Mouse (Mus musculus) kidney, postnatal 0 days (tissue): Measurements from ENCODE around the gene Stra6. TPM values are rescaled to one million over a fixed set of nuclear protein-coding genes. Genes with fewer than 3 reads are reported as not detected.

ENCODE experiments used
- ATAC-seq: fragments of 200-750 bp; cut with Nextera tagmentation; replicated peaks from 2 replicates; pipeline ENCODE4 v1.8.0; 2017; ENCODE audit warnings: low read depth, moderate number of reproducible peaks, moderate TSS enrichment, moderate library complexity; ENCODE audit not compliant: low FRiP score
- DNase-seq: peaks from one replicate; pipeline ENCODE4 v3.0.0-alpha.2; 2016; ENCODE audit warnings: low spot score
- H3K27ac ChIP-seq: fragments of 300-500 bp; sonication (generic); 2 replicates; pipeline ENCODE4 v1.5.1; 2014; ENCODE audit warnings: mild to moderate bottlenecking
- H3K27me3 ChIP-seq: fragments of 300-500 bp; sonication (generic); 2 replicates; pipeline ENCODE4 v1.6.1; 2014; ENCODE audit warnings: low read length, mixed read lengths; ENCODE audit not compliant: insufficient read depth
- H3K36me3 ChIP-seq: fragments of 300-500 bp; sonication (generic); 2 replicates; pipeline ENCODE4 v1.6.1; 2014; ENCODE audit warnings: low read length, mixed read lengths; ENCODE audit not compliant: insufficient read depth
- H3K4me1 ChIP-seq: fragments of 300-500 bp; sonication (generic); replicated peaks from 2 replicates; pipeline ENCODE4 v1.6.1; 2014; ENCODE audit warnings: antibody characterized with exemption, low read length, mixed read lengths; ENCODE audit not compliant: insufficient read depth
- H3K4me2 ChIP-seq: fragments of 300-500 bp; sonication (generic); 2 replicates; pipeline ENCODE4 v1.6.1; 2014; ENCODE audit warnings: mild to moderate bottlenecking, low read length, moderate library complexity, mixed read lengths
- H3K4me3 ChIP-seq: fragments of 300-500 bp; sonication (generic); replicated peaks from 2 replicates; pipeline ENCODE4 v1.5.1; 2014; ENCODE audit warnings: low read depth, low read length
- H3K9ac ChIP-seq: fragments of 300-500 bp; sonication (generic); 2 replicates; pipeline ENCODE4 v1.6.1; 2014; ENCODE audit warnings: low read depth, low read length
- H3K9me3 ChIP-seq: fragments of 300-500 bp; sonication (generic); replicated peaks from 2 replicates; pipeline ENCODE4 v1.6.1; 2016; ENCODE audit warnings: low read length, inconsistent platforms, mixed read lengths
- CTCF ChIP-seq: IDR thresholded peaks from 2 replicates; pipeline ENCODE4 v1.5.1; 2016; ENCODE audit warnings: antibody characterized with exemption, low read depth, mild to moderate bottlenecking, moderate library complexity
- WGBS: fragments of 180-500 bp; shearing (Covaris S2); extraction: QIAGEN DNeasy Blood & Tissue Kit; methylation state at CpG from one replicate; pipeline ENCODE4 v1.1.7; 2014; 5-methylcytosine and 5-hydroxymethylcytosine counted together
- polyA plus RNA-seq: library from polyadenylated mRNA; unstranded; fragments of >200 nt; fragmentation: Nextera tagmentation; extraction: Ambion mirVana; gene quantifications from 2 replicates; pipeline ENCODE4 v1.2.1, GENCODE M21; 2015

Gene Stra6
- polyA plus RNA-seq, 1 experiment from 2014 or later = 12.2 TPM

DNA sequence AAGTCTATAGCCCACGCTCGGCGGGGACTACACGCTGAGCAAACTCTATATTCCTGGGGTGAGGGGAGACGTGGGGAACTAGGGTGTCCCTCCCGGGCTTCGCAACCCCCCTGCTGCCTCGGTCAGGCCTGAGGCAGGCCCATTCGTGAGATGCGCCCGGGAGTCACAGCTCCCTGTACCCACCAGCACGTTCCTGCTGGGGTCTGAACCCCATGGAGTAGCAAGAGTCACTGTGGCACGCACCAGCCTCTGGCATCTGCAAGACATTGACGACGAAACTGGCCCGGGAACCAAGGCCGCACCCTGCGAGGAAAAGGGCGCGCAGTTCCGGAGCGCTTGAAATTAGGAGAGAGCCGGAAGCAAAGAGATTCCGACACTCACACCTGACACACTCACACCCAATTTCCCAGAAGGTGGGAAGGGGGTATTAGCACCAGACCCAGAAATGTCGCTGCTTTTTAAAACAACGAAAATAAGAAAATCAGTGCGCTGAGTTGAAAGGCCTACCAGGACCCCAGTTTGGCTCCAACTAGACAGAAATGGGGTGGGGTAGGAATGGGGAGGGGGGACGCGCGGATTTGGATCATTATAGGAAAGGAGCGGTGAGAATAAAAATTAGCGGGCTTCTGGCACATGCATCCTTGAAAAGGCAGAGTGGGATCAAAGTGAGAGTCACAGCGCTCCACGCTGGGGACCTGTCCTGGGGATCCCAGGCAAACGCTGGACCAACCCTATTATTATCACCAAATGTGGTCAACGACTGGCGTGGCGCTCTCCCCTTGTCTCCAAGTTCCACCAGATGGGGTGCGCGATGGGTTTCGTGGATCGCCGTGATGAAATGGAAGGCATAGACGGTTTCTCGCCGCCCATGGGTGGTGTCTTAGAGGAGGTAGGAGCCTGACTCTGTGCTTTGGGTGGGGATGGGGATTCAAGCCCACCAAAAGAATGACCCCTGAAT is 133.3 kb downstream of the Stra6 start:
- Histone ChIP-seq H3K27me3 (peaks cover 72% of the 10 kb centered on the region), H3K4me1 (peaks cover 16% of the 10 kb centered on the region), H3K4me3 (peak overlapping the region; percentile 23; the same call in 1 of the 2 replicates), H3K9ac (no peak overlapping the region), H3K4me2 (0 out of 2 replicates have a peak overlapping the region, but pooled peaks have one; percentile 49), H3K27ac (no peak overlapping the region), H3K9me3 (no peaks in the 10 kb centered on the region), H3K36me3 (no peaks in the 10 kb centered on the region)
- DNase-seq (no peak), ATAC-seq (no peak)
- WGBS = 14% methylated on average over 46 of the region's 46 CpGs
- no peak for TF ChIP-seq CTCF

DNA sequence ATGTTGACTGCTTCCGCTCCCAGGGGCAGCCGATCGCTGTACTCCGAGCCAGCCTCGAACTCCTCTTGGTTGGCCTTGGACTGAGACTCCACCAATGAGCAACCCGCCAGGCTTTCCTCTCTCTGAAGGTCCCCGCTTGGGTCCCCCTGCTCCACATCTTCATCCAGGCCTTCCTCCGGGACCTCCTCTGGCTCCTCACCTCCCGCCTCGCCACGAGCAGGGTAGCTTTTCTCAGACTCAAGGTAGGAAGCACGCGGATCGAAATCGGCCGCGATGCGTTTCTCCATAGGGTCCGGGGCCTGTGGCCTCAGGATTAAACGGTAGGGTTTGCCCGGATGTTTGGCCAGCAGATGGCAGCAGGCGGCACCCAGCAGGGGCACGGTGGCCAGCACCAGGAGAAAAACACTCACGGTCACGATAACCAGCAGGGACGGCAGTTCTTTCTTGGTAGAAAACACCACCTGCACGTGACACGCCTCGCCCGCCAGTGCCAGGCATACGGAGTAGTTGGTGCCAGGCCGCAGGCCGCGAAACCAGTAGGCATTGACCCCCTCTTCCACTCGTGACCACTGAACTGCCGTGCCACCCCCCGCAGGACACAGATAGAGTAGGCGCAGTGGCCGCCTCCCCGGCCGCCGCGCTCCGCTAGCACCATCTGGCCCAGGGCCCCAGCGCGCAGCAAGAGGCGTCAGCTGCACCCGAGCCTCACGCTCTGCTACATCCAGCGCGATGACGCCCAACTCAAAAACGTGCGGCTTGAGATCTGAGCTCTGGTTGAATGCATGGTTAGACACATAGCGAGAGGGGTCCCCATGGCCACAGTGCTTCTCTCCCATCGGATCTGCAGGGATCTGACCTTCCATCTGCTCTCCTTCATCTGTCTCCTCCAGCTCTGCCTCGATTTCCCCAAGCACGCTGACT is 134.5 kb downstream of the Stra6 start:
- Histone ChIP-seq H3K4me1 (peaks cover 16% of the 10 kb centered on the region), H3K9me3 (no peaks in the 10 kb centered on the region), H3K36me3 (no peaks in the 10 kb centered on the region), H3K27me3 (peaks cover 83% of the 10 kb centered on the region), H3K27ac (no peak overlapping the region), H3K4me3 (peak overlapping the region; percentile 23), H3K4me2 (peak overlapping the region; percentile 49), H3K9ac (no peak overlapping the region)
- 4% methylated on average over 58 of the region's 58 CpGs for WGBS
- TF ChIP-seq CTCF = peak; percentile 76
- DNase-seq (peak; percentile 61), ATAC-seq (peak; percentile 43)

DNA sequence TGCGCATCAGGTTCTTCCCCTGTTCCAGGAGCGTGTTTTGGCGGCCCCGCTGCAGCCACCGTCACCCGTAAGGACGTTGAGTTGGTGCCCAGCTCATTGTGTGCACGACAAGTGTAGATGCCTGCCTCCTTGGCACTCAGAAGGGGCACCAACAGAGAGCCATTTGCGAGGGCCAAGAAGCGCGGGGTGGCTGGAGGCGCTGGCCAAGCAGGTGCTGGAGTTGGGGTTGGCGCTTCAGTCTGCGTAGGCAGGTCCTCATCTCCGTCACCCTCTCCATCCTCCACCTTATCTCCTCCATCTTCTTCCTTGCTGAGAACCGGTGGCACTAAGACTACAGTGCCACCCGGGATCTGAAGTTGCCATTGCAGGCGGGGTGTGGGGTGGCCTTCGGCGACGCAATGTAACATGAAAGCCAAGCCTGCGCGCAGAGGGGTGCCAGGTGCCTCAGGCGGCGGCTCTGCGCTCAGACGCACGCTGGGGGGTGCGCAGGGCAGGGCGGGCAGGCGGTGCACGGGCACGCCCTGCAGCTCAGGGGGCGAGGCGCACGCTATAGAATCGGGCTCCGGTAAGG is 135.3 kb downstream of the Stra6 start:
- Histone ChIP-seq H3K36me3 (no peaks in the 10 kb centered on the region), H3K4me3 (no peak overlapping the region; the same call in 1 of the 2 replicates), H3K4me1 (peaks cover 16% of the 10 kb centered on the region), H3K27me3 (peaks cover 86% of the 10 kb centered on the region), H3K9ac (no peak overlapping the region), H3K9me3 (no peaks in the 10 kb centered on the region), H3K4me2 (peak overlapping the region; percentile 8), H3K27ac (no peak overlapping the region)
- DNase-seq (no peak), ATAC-seq (no peak)
- 0 out of 2 replicates have a peak, but pooled peaks have one; percentile 2 for TF ChIP-seq CTCF
- 4% methylated on average over 38 of the region's 38 CpGs for WGBS

DNA sequence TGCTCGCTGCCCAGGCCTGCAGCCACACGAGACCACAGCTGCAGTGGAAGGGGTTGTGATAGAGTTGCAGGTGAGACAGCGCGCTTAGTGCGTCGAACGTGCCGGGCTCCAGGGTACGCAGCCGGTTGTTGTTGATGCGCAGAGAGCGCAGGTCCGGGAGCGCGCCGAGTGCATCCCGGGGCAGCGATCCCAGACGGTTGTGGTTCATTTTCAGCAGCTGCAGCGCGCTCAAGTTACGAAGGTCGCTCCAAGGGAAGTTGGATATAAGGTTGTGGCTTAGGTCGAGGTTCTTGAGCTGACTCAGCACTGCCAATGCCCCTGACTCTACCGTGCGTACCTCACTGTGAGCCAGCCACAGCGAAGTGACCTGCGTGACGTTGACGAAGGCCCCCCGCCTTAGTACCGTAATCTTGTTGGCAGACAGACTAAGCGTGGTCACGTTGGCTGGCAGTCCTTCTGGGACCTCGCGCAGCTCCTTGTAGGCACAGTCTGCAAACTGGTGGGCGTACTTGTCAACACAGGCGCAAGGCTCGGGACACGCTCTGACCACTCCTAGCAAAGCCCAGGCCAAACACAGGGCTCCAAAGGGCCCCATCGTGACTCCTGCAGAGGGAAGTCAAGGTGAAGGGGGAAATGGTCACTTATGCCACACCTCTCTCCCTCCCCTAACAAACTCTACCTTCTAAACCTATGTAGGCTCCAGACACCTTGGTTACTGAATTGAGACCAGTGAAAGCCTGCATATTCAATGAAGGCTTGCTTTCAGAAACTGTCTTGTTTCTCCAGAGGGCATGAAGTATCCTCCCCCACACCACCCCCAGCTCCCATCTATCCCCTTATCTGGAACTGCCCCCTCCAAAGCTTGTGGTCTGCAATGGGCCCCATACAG is 136.0 kb downstream of the Stra6 start:
- Histone ChIP-seq H3K9ac (no peak overlapping the region), H3K4me1 (peaks cover 16% of the 10 kb centered on the region), H3K27me3 (peaks cover 86% of the 10 kb centered on the region), H3K4me2 (peak overlapping the region; percentile 8), H3K4me3 (no peak overlapping the region), H3K36me3 (no peaks in the 10 kb centered on the region), H3K27ac (no peak overlapping the region), H3K9me3 (no peaks in the 10 kb centered on the region)
- no peak for TF ChIP-seq CTCF
- DNase-seq = peak; percentile 48
- 4% methylated on average over 41 of the region's 41 CpGs for WGBS
- no peak for ATAC-seq

DNA sequence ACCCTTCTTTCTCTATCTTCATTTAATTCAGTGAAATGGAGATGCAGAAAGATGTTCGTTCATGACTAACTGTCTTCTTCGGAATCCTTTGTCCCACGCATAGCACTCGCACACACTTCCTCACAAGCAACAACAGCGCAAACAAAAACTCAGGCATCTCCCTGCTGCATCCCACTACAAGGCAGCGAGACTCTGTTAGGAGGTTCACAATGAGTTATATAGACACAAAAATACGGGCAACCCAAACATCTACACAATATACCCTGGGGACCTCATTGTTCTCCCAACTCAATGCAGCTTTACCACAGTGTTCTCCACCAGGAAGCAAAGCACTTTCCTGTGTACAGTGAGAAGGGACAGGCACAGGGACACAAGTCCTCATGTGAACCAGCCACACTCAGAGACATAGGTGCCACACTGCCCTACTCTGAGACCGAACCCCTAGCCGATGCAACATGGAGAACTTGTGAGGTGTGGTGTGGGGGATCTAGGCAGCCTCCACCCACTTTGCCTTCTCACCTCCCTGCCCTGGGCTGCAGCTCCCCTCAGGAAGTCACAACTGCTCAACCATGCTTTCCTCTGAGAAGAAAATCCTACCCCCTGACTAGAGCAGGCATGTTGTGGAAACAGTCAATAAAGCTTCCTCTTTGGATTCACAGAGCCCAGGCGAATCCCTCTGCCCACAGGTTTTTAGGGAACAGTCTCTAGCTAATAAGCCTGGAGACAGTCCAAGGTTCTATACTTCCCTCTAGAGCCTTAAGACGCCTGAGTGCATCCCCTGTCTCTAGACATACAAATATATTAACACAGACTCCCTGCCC is 136.9 kb downstream of the Stra6 start:
- H3K9me3 ChIP-seq = no peaks in the 10 kb centered on the region
- H3K27me3 ChIP-seq = peaks cover 80% of the 10 kb centered on the region
- no peak for ATAC-seq
- H3K4me2 ChIP-seq = no peak overlapping the region
- peaks cover 16% of the 10 kb centered on the region for H3K4me1 ChIP-seq
- no peak for DNase-seq
- no peak overlapping the region for H3K4me3 ChIP-seq
- WGBS = 12% methylated on average over 11 of the region's 11 CpGs
- no peak overlapping the region for H3K27ac ChIP-seq
- no peaks in the 10 kb centered on the region for H3K36me3 ChIP-seq
- no peak overlapping the region for H3K9ac ChIP-seq
- no peak for TF ChIP-seq CTCF
